Mouse (Mus musculus) neural tube, embryonic 11.5 days (tissue): ENCODE measurements at regions not wholly inside any gene's neighbourhood (a gene's known extent, or its start where the extent isn't known, plus 50 kb on each side); places are given as distances from the start of the nearest gene placed in this dataset.

Experiments used
- ATAC-seq: fragments of 200-750 bp; cut with Nextera tagmentation; 2 replicates; pipeline ENCODE4 v1.8.0; 2017; ENCODE audit warnings: moderate number of reproducible peaks, mild to moderate bottlenecking, moderate TSS enrichment, moderate library complexity; ENCODE audit not compliant: insufficient read depth, low FRiP score, low TSS enrichment
- DNase-seq: peaks from one replicate; pipeline ENCODE4 v3.0.0-alpha.2; 2015; ENCODE audit warnings: low spot score
- H3K27ac ChIP-seq: fragments of 300-500 bp; sonication (generic); 2 replicates; pipeline ENCODE4 v1.5.1; 2014; ENCODE audit warnings: low read depth, mild to moderate bottlenecking, low read length
- H3K27me3 ChIP-seq: fragments of 300-500 bp; sonication (generic); 2 replicates; pipeline ENCODE4 v1.6.1; 2014; ENCODE audit warnings: mild to moderate bottlenecking, low read length, mixed read lengths; ENCODE audit not compliant: control insufficient read depth, insufficient read depth
- H3K36me3 ChIP-seq: fragments of 300-500 bp; sonication (generic); 2 replicates; pipeline ENCODE4 v1.6.1; 2014; ENCODE audit warnings: mild to moderate bottlenecking, low read length, moderate library complexity, mixed read lengths; ENCODE audit not compliant: control insufficient read depth, insufficient read depth
- H3K4me1 ChIP-seq: fragments of 300-500 bp; sonication (generic); 2 replicates; pipeline ENCODE4 v1.6.1; 2014; ENCODE audit warnings: low read length, mixed read lengths; ENCODE audit not compliant: control insufficient read depth, insufficient read depth
- H3K4me2 ChIP-seq: fragments of 300-500 bp; sonication (generic); 2 replicates; pipeline ENCODE4 v1.6.1; 2014; ENCODE audit warnings: low read depth, mild to moderate bottlenecking, moderate library complexity
- H3K4me3 ChIP-seq: fragments of 300-500 bp; sonication (generic); 2 replicates; pipeline ENCODE4 v1.5.1; 2014; ENCODE audit warnings: low read depth, low read length
- H3K9ac ChIP-seq: fragments of 300-500 bp; sonication (generic); 2 replicates; pipeline ENCODE4 v1.6.1; 2014; ENCODE audit warnings: mild to moderate bottlenecking, low read length
- H3K9me3 ChIP-seq: fragments of 300-500 bp; sonication (generic); 2 replicates; pipeline ENCODE4 v1.6.1; 2016; ENCODE audit warnings: low read length; ENCODE audit not compliant: control insufficient read depth
- WGBS: fragments of 180-500 bp; shearing (Covaris S2); extraction: QIAGEN DNeasy Blood & Tissue Kit; methylation state at CpG from one replicate; pipeline ENCODE4 v1.1.7; 2014; 5-methylcytosine and 5-hydroxymethylcytosine counted together

- ATAC-seq (no peak), DNase-seq (no peak)
- H3K27ac ChIP-seq: no peak overlapping the region
- no peak overlapping the region for H3K9ac ChIP-seq
- no peaks in the 10 kb centered on the region for H3K36me3 ChIP-seq
- H3K27me3 ChIP-seq: no peaks in the 10 kb centered on the region
- no peaks in the 10 kb centered on the region for H3K4me1 ChIP-seq
- no peaks in the 10 kb centered on the region for H3K9me3 ChIP-seq
- WGBS: 77% methylated on average over 2 of the region's 2 CpGs
- H3K4me3 ChIP-seq: no peak overlapping the region
- no peak overlapping the region for H3K4me2 ChIP-seq
Measured at GRCm38 (mm10) chr13:111183293-111183692, 71.5 kb upstream of the Actbl2 start.

- Histone ChIP-seq H3K27me3 (no peaks in the 10 kb centered on the region), H3K4me3 (no peak overlapping the region)
- ATAC-seq: no peak
Measured at GRCm38 (mm10) chr13:111185799-111186198, 69.0 kb upstream of the Actbl2 start.

GRCm38 (mm10) chr13:111186833-111187232 lies 68.0 kb upstream of the Actbl2 start:
- DNase-seq (no peak), ATAC-seq (no peak)
- H3K9me3 ChIP-seq: no peaks in the 10 kb centered on the region
- no peaks in the 10 kb centered on the region for H3K27me3 ChIP-seq
- H3K36me3 ChIP-seq: no peaks in the 10 kb centered on the region
- WGBS: 87% methylated on average over 2 of the region's 2 CpGs
- H3K9ac ChIP-seq: no peak overlapping the region
- H3K27ac ChIP-seq: no peak overlapping the region
- H3K4me1 ChIP-seq: no peaks in the 10 kb centered on the region
- H3K4me3 ChIP-seq: no peak overlapping the region
- H3K4me2 ChIP-seq: no peak overlapping the region

More at GRCm38 (mm10) chr13:111185799-111186198, 69.0 kb upstream of the Actbl2 start:
- Histone ChIP-seq H3K36me3 (no peaks in the 10 kb centered on the region), H3K9me3 (no peaks in the 10 kb centered on the region), H3K4me1 (no peaks in the 10 kb centered on the region), H3K9ac (no peak overlapping the region), H3K27ac (no peak overlapping the region), H3K4me2 (no peak overlapping the region)
- 86% methylated on average over 4 of the region's 4 CpGs for WGBS
- no peak for DNase-seq

- Histone ChIP-seq H3K27ac (no peak overlapping the region), H3K27me3 (no peaks in the 10 kb centered on the region), H3K9me3 (no peaks in the 10 kb centered on the region), H3K36me3 (no peaks in the 10 kb centered on the region), H3K4me2 (no peak overlapping the region), H3K4me3 (no peak overlapping the region), H3K9ac (no peak overlapping the region), H3K4me1 (no peaks in the 10 kb centered on the region)
- no peak for ATAC-seq
- WGBS: 87% methylated on average over 2 of the region's 2 CpGs
- DNase-seq: no peak
Measured at GRCm38 (mm10) chr13:111193919-111194318, 60.9 kb upstream of the Actbl2 start.

- no peak overlapping the region for H3K9ac ChIP-seq
- WGBS: 73% methylated on average over 7 of the region's 7 CpGs
Measured at GRCm38 (mm10) chr13:111194337-111194736, 60.5 kb upstream of the Actbl2 start.

GRCm38 (mm10) chr13:111201532-111201931 lies 53.3 kb upstream of the Actbl2 start:
- Histone ChIP-seq H3K27ac (no peak overlapping the region), H3K9me3 (no peaks in the 10 kb centered on the region), H3K4me1 (no peaks in the 10 kb centered on the region), H3K36me3 (no peaks in the 10 kb centered on the region), H3K4me3 (no peak overlapping the region), H3K27me3 (no peaks in the 10 kb centered on the region), H3K9ac (no peak overlapping the region), H3K4me2 (no peak overlapping the region)
- no peak for DNase-seq
- no peak for ATAC-seq
- WGBS: 89% methylated on average over 3 of the region's 3 CpGs

More at GRCm38 (mm10) chr13:111194337-111194736, 60.5 kb upstream of the Actbl2 start:
- 0 out of 2 replicates have a peak, but pooled peaks have one; percentile 16 for ATAC-seq
- H3K4me2 ChIP-seq: no peak overlapping the region
- H3K27me3 ChIP-seq: no peaks in the 10 kb centered on the region
- H3K4me3 ChIP-seq: no peak overlapping the region
- no peaks in the 10 kb centered on the region for H3K4me1 ChIP-seq
- DNase-seq: no peak
- no peaks in the 10 kb centered on the region for H3K36me3 ChIP-seq
- no peak overlapping the region for H3K27ac ChIP-seq
- H3K9me3 ChIP-seq: no peaks in the 10 kb centered on the region

GRCm38 (mm10) chr13:111204580-111205285 lies 50.1 kb upstream of the Actbl2 start:
- H3K27ac ChIP-seq: no peak overlapping the region
- WGBS: 84% methylated on average over 11 of the region's 11 CpGs
- H3K4me1 ChIP-seq: no peaks in the 10 kb centered on the region
- H3K9me3 ChIP-seq: no peaks in the 10 kb centered on the region
- no peak overlapping the region for H3K4me3 ChIP-seq
- DNase-seq: no peak
- no peak overlapping the region for H3K9ac ChIP-seq
- no peak overlapping the region for H3K4me2 ChIP-seq
- no peaks in the 10 kb centered on the region for H3K36me3 ChIP-seq
- ATAC-seq: no peak
- H3K27me3 ChIP-seq: no peaks in the 10 kb centered on the region
